Mouse (Mus musculus) cerebellum, postnatal 36 days (tissue): Measurements from ENCODE around the gene Slc39a10.
"Not testable (repeated sequence)": the region's sequence is repeated elsewhere in the genome, so short reads cannot be mapped to it uniquely, and the experiment has no call there.

ENCODE experiments used
- DNase-seq, 2 experiments: peaks; one replicate each; pipeline ENCODE4 v3.0.0; 2021 to 2022; ENCODE audit warnings: mixed read lengths in 2 of 2

The Slc39a10 gene

GRCm38 (mm10) chr1:46764600-46764999, 128.1 kb downstream of the Slc39a10 start:
- not testable (repeated sequence) for DNase-seq
